Mouse (Mus musculus): ENCODE measurements at regions not wholly inside any gene's neighbourhood (a gene's known extent, or its start where the extent isn't known, plus 50 kb on each side); places are given as distances from the start of the nearest gene placed in this dataset.
A peak's percentile ranks its signal among the peaks of the same experiment; 100 is the strongest.

DNA sequence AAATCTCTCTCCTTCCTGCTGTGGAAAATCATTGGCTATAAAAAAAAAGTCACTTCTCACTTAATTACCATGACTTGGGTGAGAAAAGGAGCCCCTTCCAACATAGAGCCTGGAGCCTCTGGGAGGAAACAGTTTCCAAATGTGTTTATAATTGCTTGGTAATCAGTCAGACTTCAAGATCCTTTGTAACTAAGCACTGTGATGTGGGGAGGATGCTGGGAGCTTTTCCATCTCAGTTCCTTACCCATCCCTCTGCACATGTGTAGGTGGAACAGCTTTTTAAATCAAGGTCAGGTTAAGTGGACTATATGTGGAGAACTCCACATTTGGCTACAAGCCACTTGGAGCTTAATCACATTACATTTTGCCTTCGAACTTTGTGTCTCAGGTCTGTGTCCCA lies 418.4 kb downstream of the Brinp1 start:
- Histone ChIP-seq H3K27me3 (ENCODE audit: insufficient read depth, low read length) (no peaks in the 10 kb centered on the region), H3K27ac (no peak overlapping the region), H3K4me3 (ENCODE audit: low read length) (no peak overlapping the region), H3K4me1 (ENCODE audit: insufficient read depth, low read length) (no peaks in the 10 kb centered on the region), H3K9ac (replicated peaks; ENCODE audit: low read length) (no peak overlapping the region), H3K9me3 (ENCODE audit: low read length) (no peaks in the 10 kb centered on the region), H3K4me2 (ENCODE audit: low read depth, low read length) (no peak overlapping the region), H3K36me3 (ENCODE audit: insufficient read depth, low read length) (no peaks in the 10 kb centered on the region)
- 41% methylated on average over 1 of the region's 1 CpGs for WGBS
- no peak for TF ChIP-seq CTCF (IDR thresholded peaks at IDR 0.05; ENCODE audit: low read depth)
- DNase-seq (ENCODE audit: low spot score) (peak; percentile 9), ATAC-seq (no peak)

- peak; percentile 4 for DNase-seq (ENCODE audit: low spot score)
- TF ChIP-seq CTCF (IDR thresholded peaks at IDR 0.05; ENCODE audit: low read depth): no peak
Observed at GRCm38 (mm10) chr4:68532056-68532455, 422.1 kb downstream of the Brinp1 start.

GRCm38 (mm10) chr4:68487993-68488392 lies 466.2 kb downstream of the Brinp1 start:
- no peaks in the 10 kb centered on the region for H3K27me3 ChIP-seq (ENCODE audit: insufficient read depth, low read length)
- TF ChIP-seq CTCF (IDR thresholded peaks at IDR 0.05; ENCODE audit: low read depth): no peak
- H3K27ac ChIP-seq: no peak overlapping the region
- H3K9ac ChIP-seq (replicated peaks; ENCODE audit: low read length): no peak overlapping the region
- no peaks in the 10 kb centered on the region for H3K4me1 ChIP-seq (ENCODE audit: insufficient read depth, low read length)
- ATAC-seq: peak; percentile 92
- WGBS: 16% methylated on average over 4 of the region's 4 CpGs
- DNase-seq (ENCODE audit: low spot score): peak; percentile 80
- H3K4me3 ChIP-seq (ENCODE audit: low read length): no peak overlapping the region
- no peaks in the 10 kb centered on the region for H3K36me3 ChIP-seq (ENCODE audit: insufficient read depth, low read length)
- H3K9me3 ChIP-seq (ENCODE audit: low read length): no peaks in the 10 kb centered on the region
- no peak overlapping the region for H3K4me2 ChIP-seq (ENCODE audit: low read depth, low read length)

More at GRCm38 (mm10) chr4:68532056-68532455, 422.1 kb downstream of the Brinp1 start:
- Histone ChIP-seq H3K27me3 (ENCODE audit: insufficient read depth, low read length) (no peaks in the 10 kb centered on the region), H3K4me1 (ENCODE audit: insufficient read depth, low read length) (no peaks in the 10 kb centered on the region), H3K9me3 (ENCODE audit: low read length) (no peaks in the 10 kb centered on the region), H3K9ac (replicated peaks; ENCODE audit: low read length) (no peak overlapping the region), H3K27ac (no peak overlapping the region), H3K36me3 (ENCODE audit: insufficient read depth, low read length) (no peaks in the 10 kb centered on the region), H3K4me3 (ENCODE audit: low read length) (no peak overlapping the region), H3K4me2 (ENCODE audit: low read depth, low read length) (no peak overlapping the region)
- WGBS: 76% methylated on average over 3 of the region's 3 CpGs
- ATAC-seq: no peak

- 18% methylated on average over 1 of the region's 1 CpGs for WGBS
- peak; percentile 45 for DNase-seq (ENCODE audit: low spot score)
- H3K36me3 ChIP-seq (ENCODE audit: insufficient read depth, low read length): no peaks in the 10 kb centered on the region
- H3K4me2 ChIP-seq (ENCODE audit: low read depth, low read length): no peak overlapping the region
- no peak for ATAC-seq
- H3K9me3 ChIP-seq (ENCODE audit: low read length): no peaks in the 10 kb centered on the region
- no peak overlapping the region for H3K4me3 ChIP-seq (ENCODE audit: low read length)
- H3K9ac ChIP-seq (replicated peaks; ENCODE audit: low read length): no peak overlapping the region
- H3K27ac ChIP-seq: no peak overlapping the region
- H3K4me1 ChIP-seq (ENCODE audit: insufficient read depth, low read length): no peaks in the 10 kb centered on the region
- no peaks in the 10 kb centered on the region for H3K27me3 ChIP-seq (ENCODE audit: insufficient read depth, low read length)
- TF ChIP-seq CTCF (IDR thresholded peaks at IDR 0.05; ENCODE audit: low read depth): no peak
Observed at GRCm38 (mm10) chr4:68486876-68487275, 467.3 kb downstream of the Brinp1 start.

DNA sequence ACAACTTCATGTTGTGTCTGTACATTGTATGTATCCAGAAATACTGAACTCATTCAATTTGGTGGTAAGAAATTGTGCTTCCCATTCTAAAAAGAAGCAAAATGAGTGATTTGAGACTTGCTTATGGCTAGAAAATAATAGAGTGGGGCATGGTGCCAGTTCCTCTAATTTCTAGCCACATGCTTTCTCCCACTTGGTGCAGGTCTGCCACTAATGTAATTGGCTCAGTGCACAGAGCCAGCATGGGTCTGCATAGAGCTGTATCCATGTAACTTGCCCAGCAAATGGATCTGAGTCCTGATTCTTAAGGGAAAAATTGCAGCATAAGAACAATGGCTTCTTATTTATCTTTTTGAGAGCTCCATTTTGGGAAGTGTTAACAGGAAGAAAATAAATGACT lies 492.4 kb downstream of the Brinp1 start:
- peak; percentile 62; the same call in 1 of the 2 replicates for ATAC-seq
- H3K36me3 ChIP-seq (ENCODE audit: insufficient read depth, low read length): no peaks in the 10 kb centered on the region
- no peaks in the 10 kb centered on the region for H3K27me3 ChIP-seq (ENCODE audit: insufficient read depth, low read length)
- DNase-seq (ENCODE audit: low spot score): peak; percentile 66
- no peak overlapping the region for H3K4me3 ChIP-seq (ENCODE audit: low read length)
- no peak overlapping the region for H3K27ac ChIP-seq
- no peaks in the 10 kb centered on the region for H3K4me1 ChIP-seq (ENCODE audit: insufficient read depth, low read length)
- TF ChIP-seq CTCF (IDR thresholded peaks at IDR 0.05; ENCODE audit: low read depth): no peak
- H3K9ac ChIP-seq (replicated peaks; ENCODE audit: low read length): no peak overlapping the region
- no peak overlapping the region for H3K4me2 ChIP-seq (ENCODE audit: low read depth, low read length)
- H3K9me3 ChIP-seq (ENCODE audit: low read length): no peaks in the 10 kb centered on the region

GRCm38 (mm10) chr4:68416046-68416445 lies 538.2 kb downstream of the Brinp1 start:
- no peaks in the 10 kb centered on the region for H3K9me3 ChIP-seq (ENCODE audit: low read length)
- ATAC-seq: 0 out of 2 replicates have a peak, but pooled peaks have one; percentile 47
- no peaks in the 10 kb centered on the region for H3K36me3 ChIP-seq (ENCODE audit: insufficient read depth, low read length)
- no peak overlapping the region for H3K4me3 ChIP-seq (ENCODE audit: low read length)
- no peak for TF ChIP-seq CTCF (IDR thresholded peaks at IDR 0.05; ENCODE audit: low read depth)
- H3K4me1 ChIP-seq (ENCODE audit: insufficient read depth, low read length): no peaks in the 10 kb centered on the region
- no peak overlapping the region for H3K9ac ChIP-seq (replicated peaks; ENCODE audit: low read length)
- H3K4me2 ChIP-seq (ENCODE audit: low read depth, low read length): no peak overlapping the region
- H3K27ac ChIP-seq: no peak overlapping the region
- peak; percentile 9 for DNase-seq (ENCODE audit: low spot score)
- H3K27me3 ChIP-seq (ENCODE audit: insufficient read depth, low read length): no peaks in the 10 kb centered on the region

DNA sequence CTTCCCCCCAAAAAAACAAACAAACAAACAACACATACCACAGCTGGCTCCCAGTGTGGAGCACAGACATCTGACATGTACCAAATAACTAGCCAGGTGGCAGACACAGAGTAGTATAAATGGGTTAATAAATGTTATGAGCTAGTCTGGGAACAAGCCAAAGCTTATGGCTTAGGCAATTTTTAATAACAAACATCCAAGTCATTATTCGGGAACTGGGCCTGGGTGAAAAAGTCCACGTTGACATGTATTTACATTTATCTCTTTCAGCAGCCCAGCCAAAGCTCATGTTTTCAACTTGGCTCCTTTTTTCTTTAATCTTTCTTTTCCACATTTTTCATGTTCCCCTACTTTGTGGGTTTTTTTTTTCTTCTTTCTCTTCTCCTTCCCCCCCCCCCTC lies 543.4 kb downstream of the Brinp1 start:
- Histone ChIP-seq H3K36me3 (ENCODE audit: insufficient read depth, low read length) (no peaks in the 10 kb centered on the region), H3K9me3 (ENCODE audit: low read length) (no peaks in the 10 kb centered on the region), H3K4me2 (ENCODE audit: low read depth, low read length) (no peak overlapping the region), H3K4me1 (ENCODE audit: insufficient read depth, low read length) (no peaks in the 10 kb centered on the region), H3K27me3 (ENCODE audit: insufficient read depth, low read length) (no peaks in the 10 kb centered on the region), H3K9ac (replicated peaks; ENCODE audit: low read length) (no peak overlapping the region), H3K4me3 (ENCODE audit: low read length) (no peak overlapping the region), H3K27ac (no peak overlapping the region)
- no peak for DNase-seq (ENCODE audit: low spot score)
- 72% methylated on average over 2 of the region's 2 CpGs for WGBS
- ATAC-seq: no peak
- TF ChIP-seq CTCF (IDR thresholded peaks at IDR 0.05; ENCODE audit: low read depth): no peak

All from hindbrain, postnatal 0 days (tissue).